Mouse (Mus musculus): Measurements from ENCODE around the gene Aes. TPM values are rescaled to one million over a fixed set of nuclear protein-coding genes. Genes with fewer than 3 reads are reported as not detected.

Aes gene
- polyA plus RNA-seq, 1 experiment from 2014 or later: 598 TPM

- Histone ChIP-seq H3K4me2 (ENCODE audit: low read length) (peak within 1 kb of the TSS; percentile 88), H3K27ac (replicated peaks in 1 of 2; ENCODE audit: control insufficient read depth in 1 of 2, insufficient read depth in 1 of 2, low read depth in 2 of 2, low read length in 2 of 2) (peak within 1 kb of the TSS; percentile 90 to 96), H3K36me3 (ENCODE audit: control insufficient read depth, insufficient read depth, low read length) (peaks cover 7% of the 10 kb centered on the region; the same call in 1 of the 2 replicates), H3K4me3 (ENCODE audit: control insufficient read depth in 1 of 2, insufficient read depth in 1 of 2, low read depth in 1 of 2, low read length in 2 of 2) (peak within 1 kb of the TSS; percentile 52 to 57), H3K9ac (ENCODE audit: low read length) (peak within 1 kb of the TSS; percentile 73), H3K9me3 (ENCODE audit: control insufficient read depth, low read length) (0 out of 2 replicates have a peak, but pooled peaks cover 3% of the 10 kb centered on the region), H3K27me3 (ENCODE audit: control insufficient read depth, insufficient read depth, low read length) (no peaks in the 10 kb centered on the region), H3K4me1 (ENCODE audit: control insufficient read depth in 2 of 2, insufficient read depth in 2 of 2, low read length in 2 of 2) (peaks cover 18 to 24% of the 10 kb centered on the region in 2 experiments)
- 1% methylated on average over 39 of the region's 39 CpGs for WGBS
- ATAC-seq (ENCODE audit: insufficient number of reproducible peaks, insufficient read depth, low FRiP score, low read depth): peak; percentile 87
Observed at GRCm38 (mm10) chr10:81605974-81606751, 46.9 kb downstream of the Aes start, which contains the start of gene BC025920. TSS of gene BC025920 (plus strand) at chr10:81606270.

GRCm38 (mm10) chr10:81608308-81608707 lies 49.0 kb downstream of the Aes start:
- Histone ChIP-seq H3K27ac (replicated peaks in 1 of 2; ENCODE audit: control insufficient read depth in 1 of 2, insufficient read depth in 1 of 2, low read depth in 2 of 2, low read length in 2 of 2) (no peak overlapping the region), H3K4me3 (ENCODE audit: control insufficient read depth in 1 of 2, insufficient read depth in 1 of 2, low read depth in 1 of 2, low read length in 2 of 2) (no peak overlapping the region), H3K27me3 (ENCODE audit: control insufficient read depth, insufficient read depth, low read length) (no peaks in the 10 kb centered on the region), H3K9ac (ENCODE audit: low read length) (no peak overlapping the region), H3K9me3 (ENCODE audit: control insufficient read depth, low read length) (0 out of 2 replicates have a peak, but pooled peaks cover 3% of the 10 kb centered on the region), H3K36me3 (ENCODE audit: control insufficient read depth, insufficient read depth, low read length) (peaks cover 7% of the 10 kb centered on the region; the same call in 1 of the 2 replicates), H3K4me1 (ENCODE audit: control insufficient read depth in 2 of 2, insufficient read depth in 2 of 2, low read length in 2 of 2) (peaks cover 8 to 10% of the 10 kb centered on the region in 2 experiments), H3K4me2 (ENCODE audit: low read length) (no peak overlapping the region)
- WGBS: 95% methylated on average over 1 of the region's 1 CpGs
- no peak for ATAC-seq (ENCODE audit: insufficient number of reproducible peaks, insufficient read depth, low FRiP score, low read depth)

DNA sequence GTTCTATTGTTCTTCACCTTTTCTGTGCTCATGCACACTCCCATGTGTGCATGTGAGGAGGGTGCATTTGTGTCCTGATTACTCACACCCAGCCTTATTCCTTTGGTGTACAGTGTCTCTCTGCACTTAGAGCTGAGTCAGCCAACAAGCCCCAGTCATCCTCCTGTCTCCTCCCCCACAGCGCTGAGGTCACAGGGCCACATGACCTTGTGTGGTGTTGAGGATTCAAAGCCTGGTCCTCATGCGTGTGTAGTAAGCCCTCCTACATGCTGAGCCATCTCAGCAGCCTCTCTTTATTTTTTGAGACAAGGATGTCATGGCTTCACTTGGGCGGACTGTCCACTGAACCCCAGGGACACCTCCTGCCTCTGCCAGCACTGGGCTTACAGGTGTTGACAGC lies 53.5 kb downstream of the Aes start:
- no peak for ATAC-seq (ENCODE audit: insufficient number of reproducible peaks, insufficient read depth, low FRiP score, low read depth)
- WGBS: 43% methylated on average over 3 of the region's 3 CpGs
- 0 out of 2 replicates have a peak, but pooled peaks cover 3% of the 10 kb centered on the region for H3K9me3 ChIP-seq (ENCODE audit: control insufficient read depth, low read length)

DNA sequence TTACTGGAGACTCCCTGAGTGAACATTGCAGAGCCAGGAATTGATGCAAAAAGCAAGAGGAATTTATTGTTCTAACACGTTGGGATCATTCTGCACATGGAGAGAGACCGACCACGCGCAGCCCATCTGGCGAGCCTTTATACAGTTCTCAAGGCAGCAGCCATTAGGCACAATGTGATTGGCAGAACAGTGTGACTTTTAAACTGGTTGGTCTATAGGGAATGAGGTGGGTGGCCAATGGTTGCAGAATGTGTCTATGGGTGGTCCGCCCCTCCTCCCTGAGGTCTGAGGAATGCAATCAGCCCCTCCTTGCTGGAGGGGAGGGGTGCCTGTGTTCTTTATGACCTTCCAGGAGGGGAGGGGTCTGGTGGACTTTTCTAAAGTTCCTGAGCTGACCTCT lies 56.2 kb downstream of the Aes start:
- H3K9me3 ChIP-seq (ENCODE audit: control insufficient read depth, low read length): no peaks in the 10 kb centered on the region
- no peaks in the 10 kb centered on the region for H3K27me3 ChIP-seq (ENCODE audit: control insufficient read depth, insufficient read depth, low read length)
- H3K9ac ChIP-seq (ENCODE audit: low read length): no peak overlapping the region
- WGBS: 76% methylated on average over 6 of the region's 6 CpGs
- H3K27ac ChIP-seq (replicated peaks in 1 of 2; ENCODE audit: control insufficient read depth in 1 of 2, insufficient read depth in 1 of 2, low read depth in 2 of 2, low read length in 2 of 2): no peak overlapping the region
- no peaks in the 10 kb centered on the region for H3K4me1 ChIP-seq (ENCODE audit: control insufficient read depth in 2 of 2, insufficient read depth in 2 of 2, low read length in 2 of 2)
- no peak for ATAC-seq (ENCODE audit: insufficient number of reproducible peaks, insufficient read depth, low FRiP score, low read depth)
- H3K4me2 ChIP-seq (ENCODE audit: low read length): no peak overlapping the region
- no peak overlapping the region for H3K4me3 ChIP-seq (ENCODE audit: control insufficient read depth in 1 of 2, insufficient read depth in 1 of 2, low read depth in 1 of 2, low read length in 2 of 2)
- no peaks in the 10 kb centered on the region for H3K36me3 ChIP-seq (ENCODE audit: control insufficient read depth, insufficient read depth, low read length)

More for the DNA sequence above, 53.5 kb downstream of the Aes start:
- Histone ChIP-seq H3K4me1 (ENCODE audit: control insufficient read depth in 2 of 2, insufficient read depth in 2 of 2, low read length in 2 of 2) (no peaks in the 10 kb centered on the region), H3K4me3 (ENCODE audit: control insufficient read depth in 1 of 2, insufficient read depth in 1 of 2, low read depth in 1 of 2, low read length in 2 of 2) (no peak overlapping the region), H3K9ac (ENCODE audit: low read length) (no peak overlapping the region), H3K27ac (replicated peaks in 1 of 2; ENCODE audit: control insufficient read depth in 1 of 2, insufficient read depth in 1 of 2, low read depth in 2 of 2, low read length in 2 of 2) (no peak overlapping the region), H3K27me3 (ENCODE audit: control insufficient read depth, insufficient read depth, low read length) (no peaks in the 10 kb centered on the region), H3K4me2 (ENCODE audit: low read length) (no peak overlapping the region), H3K36me3 (ENCODE audit: control insufficient read depth, insufficient read depth, low read length) (peaks cover 7% of the 10 kb centered on the region; the same call in 1 of the 2 replicates)

Other genes with a start within 250 kb of the Aes start
- 16.6 and 16.9 TPM in 2 replicates for gene Cactin, start 238.4 kb upstream of the Aes start, polyA plus RNA-seq (2014; fragmentation: Nextera tagmentation; extraction: Ambion mirVana)
- gene Tbxa2r, start 230.8 kb upstream of the Aes start, polyA plus RNA-seq (2014; fragmentation: Nextera tagmentation; extraction: Ambion mirVana): 9.5 and 11.3 TPM in 2 replicates
- 0.11 TPM in 1 of 2 replicates, not detected in the other for gene Gipc3, start 216.2 kb upstream of the Aes start, polyA plus RNA-seq (2014; fragmentation: Nextera tagmentation; extraction: Ambion mirVana)
- 94.2 and 97.0 TPM in 2 replicates for gene Hmg20b, start 209.0 kb upstream of the Aes start, polyA plus RNA-seq (2014; fragmentation: Nextera tagmentation; extraction: Ambion mirVana)
- 3.7 and 6.5 TPM in 2 replicates for gene Mfsd12, start 202.0 kb upstream of the Aes start, polyA plus RNA-seq (2014; fragmentation: Nextera tagmentation; extraction: Ambion mirVana)
- gene 4930404N11Rik, start 193.7 kb upstream of the Aes start, polyA plus RNA-seq (2014; fragmentation: Nextera tagmentation; extraction: Ambion mirVana): 0.28 and 0.38 TPM in 2 replicates
- gene Fzr1, start 181.0 kb upstream of the Aes start, polyA plus RNA-seq (2014; fragmentation: Nextera tagmentation; extraction: Ambion mirVana): 64.6 and 67.0 TPM in 2 replicates
- 52.6 and 53.5 TPM in 2 replicates for gene Dohh, start 175.1 kb upstream of the Aes start, polyA plus RNA-seq (2014; fragmentation: Nextera tagmentation; extraction: Ambion mirVana)
- 1.7 and 2.0 TPM in 2 replicates for gene Gm48551, start 175.0 kb upstream of the Aes start, polyA plus RNA-seq (2014; fragmentation: Nextera tagmentation; extraction: Ambion mirVana)
- gene Gm48552, start 170.5 kb upstream of the Aes start, polyA plus RNA-seq (2014; fragmentation: Nextera tagmentation; extraction: Ambion mirVana): 1.0 TPM in 2 replicates
- 3.8 and 4.7 TPM in 2 replicates for gene Smim24, start 166.4 kb upstream of the Aes start, polyA plus RNA-seq (2014; fragmentation: Nextera tagmentation; extraction: Ambion mirVana)
- gene Nfic, start 103.9 kb upstream of the Aes start, polyA plus RNA-seq (2014; fragmentation: Nextera tagmentation; extraction: Ambion mirVana): 45.0 and 47.0 TPM in 2 replicates
- 0.19 TPM in 1 of 2 replicates, not detected in the other for gene Celf5, start 76.8 kb upstream of the Aes start, polyA plus RNA-seq (2014; fragmentation: Nextera tagmentation; extraction: Ambion mirVana)
- 40.7 and 44.6 TPM in 2 replicates for gene Ncln, start 63.1 kb upstream of the Aes start, polyA plus RNA-seq (2014; fragmentation: Nextera tagmentation; extraction: Ambion mirVana)
- 0.24 and 0.35 TPM in 2 replicates for gene S1pr4, start 59.4 kb upstream of the Aes start, polyA plus RNA-seq (2014; fragmentation: Nextera tagmentation; extraction: Ambion mirVana)
- 0.74 and 0.89 TPM in 2 replicates for gene Gna15, start 35.3 kb upstream of the Aes start, polyA plus RNA-seq (2014; fragmentation: Nextera tagmentation; extraction: Ambion mirVana)
- 54.9 and 57.4 TPM in 2 replicates for gene Gna11, start 14.3 kb upstream of the Aes start, polyA plus RNA-seq (2014; fragmentation: Nextera tagmentation; extraction: Ambion mirVana)
- 21.6 and 21.8 TPM in 2 replicates for gene Tle2, start 15.1 kb downstream of the Aes start, polyA plus RNA-seq (2014; fragmentation: Nextera tagmentation; extraction: Ambion mirVana)
- gene Tle6, start 41.6 kb downstream of the Aes start, polyA plus RNA-seq (2014; fragmentation: Nextera tagmentation; extraction: Ambion mirVana): 30.7 and 35.3 TPM in 2 replicates
- 0.35 and 0.84 TPM in 2 replicates for gene BC025920, start 46.8 kb downstream of the Aes start, polyA plus RNA-seq (2014; fragmentation: Nextera tagmentation; extraction: Ambion mirVana)
- gene Sirt6, start 68.3 kb downstream of the Aes start, polyA plus RNA-seq (2014; fragmentation: Nextera tagmentation; extraction: Ambion mirVana): 22.5 and 23.9 TPM in 2 replicates
- gene Ankrd24, start 69.1 kb downstream of the Aes start, polyA plus RNA-seq (2014; fragmentation: Nextera tagmentation; extraction: Ambion mirVana): 8.1 and 9.0 TPM in 2 replicates
- 3.0 and 3.3 TPM in 2 replicates for gene Gm10778, start 89.6 kb downstream of the Aes start, polyA plus RNA-seq (2014; fragmentation: Nextera tagmentation; extraction: Ambion mirVana)
- 12.4 and 12.7 TPM in 2 replicates for gene Zfp433, start 145.3 kb downstream of the Aes start, polyA plus RNA-seq (2014; fragmentation: Nextera tagmentation; extraction: Ambion mirVana)
- gene Gm3055, start 211.7 kb downstream of the Aes start, polyA plus RNA-seq (2014; fragmentation: Nextera tagmentation; extraction: Ambion mirVana): 4.7 and 4.9 TPM in 2 replicates

Data from heart, embryonic 14.5 days (tissue).